Mouse (Mus musculus) spleen, adult 2 months (tissue): ENCODE measurements around the gene Rmdn3. TPM values are rescaled to one million over a fixed set of nuclear protein-coding genes. Genes with fewer than 3 reads are reported as not detected.

Experiments used
- DNase-seq, 2 experiments: peaks; one replicate each; pipeline versions ENCODE4 v3.0.0 to v3.0.0-alpha.2; 2012 to 2021; ENCODE audit warnings: low spot score in 2 of 2, low read depth in 1 of 2
- H3K27ac ChIP-seq: fragments of 200-500 bp; 2 replicates; pipeline ENCODE4 v1.5.1; 2012; ENCODE audit warnings: low read length, inconsistent platforms; ENCODE audit not compliant: insufficient read depth
- H3K27me3 ChIP-seq: fragments of 200-500 bp; 2 replicates; pipeline ENCODE4 v1.6.1; 2012; ENCODE audit warnings: mild to moderate bottlenecking, moderate library complexity, low read length, inconsistent platforms; ENCODE audit not compliant: control insufficient read depth, insufficient read depth
- H3K36me3 ChIP-seq: fragments of 200-500 bp; 2 replicates; pipeline ENCODE4 v1.6.1; 2012; ENCODE audit warnings: mild to moderate bottlenecking, low read length, inconsistent platforms; ENCODE audit not compliant: control insufficient read depth, insufficient read depth
- H3K4me1 ChIP-seq: fragments of 200-500 bp; 2 replicates; pipeline ENCODE4 v1.6.1; 2011; ENCODE audit warnings: inconsistent platforms; ENCODE audit not compliant: control insufficient read depth, insufficient read depth, insufficient read length
- H3K4me3 ChIP-seq: fragments of 200-500 bp; 2 replicates; pipeline ENCODE4 v1.5.1; 2011; ENCODE audit warnings: mild to moderate bottlenecking, inconsistent platforms; ENCODE audit not compliant: insufficient read depth, insufficient read length; ENCODE audit errors: extremely low read depth
- CTCF ChIP-seq: fragments of 200-500 bp; IDR thresholded peaks from 2 replicates; pipeline ENCODE4 v1.5.1; 2011; ENCODE audit warnings: mild to moderate bottlenecking, inconsistent platforms; ENCODE audit not compliant: insufficient read depth, insufficient read length, insufficient replicate concordance; ENCODE audit errors: extremely low read depth
- POLR2A ChIP-seq: fragments of 200-500 bp; IDR thresholded peaks from 2 replicates; pipeline ENCODE4 v1.6.1; 2011; ENCODE audit warnings: low read depth, low read length, inconsistent platforms
- WGBS: fragments of 180-500 bp; shearing (Covaris S2); methylation state at CpG from one replicate; pipeline ENCODE4 v1.1.7; 2018; 5-methylcytosine and 5-hydroxymethylcytosine counted together
- polyA plus RNA-seq: library from polyadenylated mRNA; depleted of rRNA; stranded (reverse); fragments of >200 nt; gene quantifications from 2 replicates; pipeline ENCODE4 v1.2.3, GENCODE M21; 2012

Rmdn3 gene
- polyA plus RNA-seq, 1 experiment, result 10.1 TPM

GRCm38 (mm10) chr2:119170282-119170681 is 13.4 kb upstream of the Rmdn3 start:
- Histone ChIP-seq H3K36me3 (no peaks in the 10 kb centered on the region), H3K4me3 (no peak overlapping the region), H3K4me1 (peaks cover 14% of the 10 kb centered on the region), H3K27ac (no peak overlapping the region), H3K27me3 (peaks cover 5% of the 10 kb centered on the region)
- WGBS, result 84% methylated on average over 2 of the region's 2 CpGs
- DNase-seq, result no peak
- no peak for TF ChIP-seq POLR2A
- TF ChIP-seq CTCF, result no peak

- Histone ChIP-seq H3K27ac (no peak overlapping the region), H3K4me3 (peak overlapping the region; percentile 57; the same call in 1 of the 2 replicates), H3K27me3 (peaks cover 5% of the 10 kb centered on the region), H3K36me3 (no peaks in the 10 kb centered on the region), H3K4me1 (peaks cover 11% of the 10 kb centered on the region)
- DNase-seq, result no peak
- WGBS, result 12% methylated on average over 26 of the region's 26 CpGs
- no peak for TF ChIP-seq CTCF
- no peak for TF ChIP-seq POLR2A
These were observed 11.0 kb upstream of the Rmdn3 start for GRCm38 (mm10) chr2:119167866-119168256.

GRCm38 (mm10) chr2:119166901-119167865 is 10.3 kb upstream of the Rmdn3 start, which contains the start of gene Gchfr:
Gene Gchfr (plus strand): TSS chr2:119167773.
- Histone ChIP-seq H3K27me3 (peaks cover 5% of the 10 kb centered on the region), H3K4me3 (peak within 1 kb of the TSS; percentile 57), H3K36me3 (no peaks in the 10 kb centered on the region), H3K4me1 (peaks cover 11% of the 10 kb centered on the region), H3K27ac (no peak within 1 kb of the TSS)
- TF ChIP-seq CTCF (no peak), POLR2A (no peak)
- WGBS, result 1% methylated on average over 60 of the region's 60 CpGs
- DNase-seq, result no peak

GRCm38 (mm10) chr2:119165401-119165800 is 8.6 kb upstream of the Rmdn3 start:
- Histone ChIP-seq H3K4me3 (no peak overlapping the region), H3K4me1 (peaks cover 11% of the 10 kb centered on the region), H3K36me3 (no peaks in the 10 kb centered on the region), H3K27ac (no peak overlapping the region), H3K27me3 (peaks cover 5% of the 10 kb centered on the region)
- no peak for DNase-seq
- TF ChIP-seq CTCF, result no peak
- TF ChIP-seq POLR2A, result no peak

- TF ChIP-seq CTCF (no peak), POLR2A (no peak)
- WGBS, result 92% methylated on average over 4 of the region's 4 CpGs
- no peak overlapping the region for H3K4me3 ChIP-seq
- H3K4me1 ChIP-seq, result peaks cover 11% of the 10 kb centered on the region
- no peak for DNase-seq
- no peak overlapping the region for H3K27ac ChIP-seq
- H3K27me3 ChIP-seq, result peaks cover 5% of the 10 kb centered on the region
- no peaks in the 10 kb centered on the region for H3K36me3 ChIP-seq
These were observed 7.2 kb upstream of the Rmdn3 start for GRCm38 (mm10) chr2:119163999-119164398.

- Histone ChIP-seq H3K36me3 (no peaks in the 10 kb centered on the region), H3K4me3 (no peak overlapping the region), H3K27me3 (peaks cover 5% of the 10 kb centered on the region), H3K27ac (no peak overlapping the region), H3K4me1 (peaks cover 11% of the 10 kb centered on the region)
- TF ChIP-seq POLR2A, result no peak
- no peak for TF ChIP-seq CTCF
- DNase-seq, result no peak
- 35% methylated on average over 3 of the region's 3 CpGs for WGBS
These were observed 6.3 kb upstream of the Rmdn3 start for GRCm38 (mm10) chr2:119163135-119163534.

GRCm38 (mm10) chr2:119161247-119161646 is 4.4 kb upstream of the Rmdn3 start:
- WGBS, result 81% methylated on average over 2 of the region's 2 CpGs
- Histone ChIP-seq H3K4me1 (no peaks in the 10 kb centered on the region), H3K27ac (no peak overlapping the region), H3K27me3 (peaks cover 3% of the 10 kb centered on the region; the same call in 1 of the 2 replicates), H3K4me3 (no peak overlapping the region), H3K36me3 (no peaks in the 10 kb centered on the region)
- no peak for DNase-seq
- TF ChIP-seq POLR2A (no peak), CTCF (no peak)
